Mouse (Mus musculus) embryonic fibroblast, embryonic 13.5 days (primary cell): ENCODE results near the gene Fth1. TPM values are rescaled to one million over a fixed set of nuclear protein-coding genes. Genes with fewer than 3 reads are reported as not detected.

ENCODE experiments used
- H3K27ac ChIP-seq: 2 replicates; pipeline ENCODE4 v1.5.1; 2012; ENCODE audit warnings: low read length, control low read depth, inconsistent platforms; ENCODE audit not compliant: insufficient read depth
- H3K4me1 ChIP-seq: 2 replicates; pipeline ENCODE4 v1.6.1; 2011; ENCODE audit warnings: low read length; ENCODE audit not compliant: control insufficient read depth, insufficient read depth
- H3K4me3 ChIP-seq: 2 replicates; pipeline ENCODE4 v1.5.1; 2011; ENCODE audit warnings: mild to moderate bottlenecking, control low read depth, low read length; ENCODE audit not compliant: insufficient read depth
- CTCF ChIP-seq: IDR thresholded peaks from 2 replicates; pipeline ENCODE4 v1.5.1; 2011; ENCODE audit warnings: mild to moderate bottlenecking, control low read depth, low read length, moderate library complexity, borderline replicate concordance; ENCODE audit not compliant: insufficient read depth
- POLR2A ChIP-seq: IDR thresholded peaks from 2 replicates; pipeline ENCODE4 v1.6.1; 2011; ENCODE audit warnings: low read depth, mild to moderate bottlenecking, control low read depth, low read length, moderate library complexity
- polyA plus RNA-seq: library from polyadenylated mRNA; stranded (reverse); fragments of >200 nt; gene quantifications from 2 replicates; pipeline ENCODE4 v1.2.4, GENCODE M21; 2011; ENCODE audit warnings: low read depth; ENCODE audit not compliant: missing spikeins, insufficient read length

The Fth1 gene
- polyA plus RNA-seq, 1 experiment, result 1,225 TPM

- Histone ChIP-seq H3K27ac (no peak overlapping the region), H3K4me3 (no peak overlapping the region), H3K4me1 (peaks cover 10% of the 10 kb centered on the region)
- TF ChIP-seq CTCF (no peak), POLR2A (no peak)
These were observed 37.6 kb upstream of the Fth1 start for GRCm38 (mm10) chr19:9942539-9943533.

- H3K27ac ChIP-seq, result peak overlapping the region; percentile 11; the same call in 1 of the 2 replicates
- TF ChIP-seq POLR2A (no peak), CTCF (no peak)
- no peak overlapping the region for H3K4me3 ChIP-seq
- H3K4me1 ChIP-seq, result peaks cover 5% of the 10 kb centered on the region
These were observed 34.4 kb upstream of the Fth1 start for GRCm38 (mm10) chr19:9945800-9946564.

GRCm38 (mm10) chr19:9946986-9947385 is 33.4 kb upstream of the Fth1 start:
- H3K4me3 ChIP-seq, result no peak overlapping the region
- peak overlapping the region; percentile 80 for H3K27ac ChIP-seq
- TF ChIP-seq CTCF (no peak), POLR2A (no peak)
- peaks cover 5% of the 10 kb centered on the region for H3K4me1 ChIP-seq

- TF ChIP-seq CTCF (no peak), POLR2A (no peak)
- Histone ChIP-seq H3K4me3 (no peak overlapping the region), H3K27ac (no peak overlapping the region), H3K4me1 (peaks cover 5% of the 10 kb centered on the region)
These were observed 28.0 kb upstream of the Fth1 start for GRCm38 (mm10) chr19:9952390-9952789.

- no peak overlapping the region for H3K27ac ChIP-seq
- H3K4me1 ChIP-seq, result peaks cover 5% of the 10 kb centered on the region; the same call in 1 of the 2 replicates
- TF ChIP-seq POLR2A, result no peak
- TF ChIP-seq CTCF, result no peak
- no peak overlapping the region for H3K4me3 ChIP-seq
These were observed 27.5 kb upstream of the Fth1 start for GRCm38 (mm10) chr19:9952912-9953311.

GRCm38 (mm10) chr19:9954055-9954810 is 26.2 kb upstream of the Fth1 start:
- TF ChIP-seq CTCF (no peak), POLR2A (0 out of 2 replicates have a peak, but pooled peaks have one; percentile 41)
- H3K4me3 ChIP-seq, result no peak overlapping the region
- H3K27ac ChIP-seq, result peak overlapping the region; percentile 99
- peaks cover 5% of the 10 kb centered on the region; the same call in 1 of the 2 replicates for H3K4me1 ChIP-seq

- no peak overlapping the region for H3K4me3 ChIP-seq
- H3K27ac ChIP-seq, result peak overlapping the region; percentile 99
- no peak for TF ChIP-seq POLR2A
- TF ChIP-seq CTCF, result no peak
- peaks cover 5% of the 10 kb centered on the region; the same call in 1 of the 2 replicates for H3K4me1 ChIP-seq
These were observed 25.6 kb upstream of the Fth1 start for GRCm38 (mm10) chr19:9954811-9955202.

- peak overlapping the region; percentile 99 for H3K27ac ChIP-seq
- peaks cover 5% of the 10 kb centered on the region; the same call in 1 of the 2 replicates for H3K4me1 ChIP-seq
- H3K4me3 ChIP-seq, result no peak overlapping the region
- TF ChIP-seq CTCF (no peak), POLR2A (no peak)
These were observed 25.0 kb upstream of the Fth1 start for GRCm38 (mm10) chr19:9955438-9955837.
